Mouse (Mus musculus): ENCODE data around the gene Foxred1.
A peak's percentile ranks its signal among the peaks of the same experiment; 100 is the strongest.

- no peak for TF ChIP-seq HCFC1 (IDR thresholded peaks at IDR 0.05; ENCODE audit: low read depth, low read length)
- no peak for TF ChIP-seq EP300 (IDR thresholded peaks at IDR 0.05; ENCODE audit: low read depth in 1 of 2, low read length in 2 of 2)
- TF ChIP-seq POLR2A (IDR thresholded peaks at IDR 0.05; ENCODE audit: control insufficient read depth in 1 of 2, insufficient read depth in 1 of 2, low read depth in 1 of 2, low read length in 2 of 2, poor library complexity in 1 of 2): no peak
- no peak for TF ChIP-seq MAX (IDR thresholded peaks at IDR 0.05; ENCODE audit: low read length)
- no peak for TF ChIP-seq MAFK (IDR thresholded peaks at IDR 0.05; ENCODE audit: borderline replicate concordance, low read depth, low read length)
- peak in 2 of 3 experiments; percentile 17 to 53; a peak in 2 of 6 replicates for TF ChIP-seq CTCF (IDR thresholded peaks at IDR 0.05 in 2 of 3, conservative IDR thresholded peaks at IDR 0.05 in 1 of 3; ENCODE audit: control insufficient read depth in 1 of 3, insufficient read depth in 1 of 3, low read depth in 2 of 3, low read length in 3 of 3, poor library complexity in 1 of 3, severe bottlenecking in 1 of 3)
- TF ChIP-seq ZMIZ1 (IDR thresholded peaks at IDR 0.05; ENCODE audit: low read depth, low read length): no peak
- no peak for TF ChIP-seq TAL1 (IDR thresholded peaks at IDR 0.05; ENCODE audit: low read length)
- TF ChIP-seq GATA1 (IDR thresholded peaks at IDR 0.05; ENCODE audit: low read depth, low read length): no peak
- no peak for TF ChIP-seq ELF1 (IDR thresholded peaks at IDR 0.05; ENCODE audit: low read depth, low read length)
- TF ChIP-seq BHLHE40 (IDR thresholded peaks at IDR 0.05; ENCODE audit: borderline replicate concordance, low read depth, low read length): no peak
Observed at GRCm38 (mm10) chr9:35166144-35166797, 44.6 kb downstream of the Foxred1 start.
